Mouse (Mus musculus) cortical plate, adult 2 months (tissue): ENCODE measurements around the gene Rplp1. TPM values are rescaled to one million over a fixed set of nuclear protein-coding genes. Genes with fewer than 3 reads are reported as not detected.

ENCODE experiments used
- H3K27ac ChIP-seq: fragments of 200-500 bp; 2 replicates; pipeline ENCODE4 v1.5.1; 2012; ENCODE audit warnings: low read length, control low read depth, inconsistent platforms; ENCODE audit not compliant: insufficient read depth
- H3K4me1 ChIP-seq: fragments of 200-500 bp; 2 replicates; pipeline ENCODE4 v1.6.1; 2011; ENCODE audit warnings: low read length; ENCODE audit not compliant: control insufficient read depth, insufficient read depth
- H3K4me3 ChIP-seq: fragments of 200-500 bp; 2 replicates; pipeline ENCODE4 v1.5.1; 2011; ENCODE audit warnings: mild to moderate bottlenecking, low read length, control low read depth; ENCODE audit not compliant: insufficient read depth
- CTCF ChIP-seq: fragments of 200-500 bp; IDR thresholded peaks from 2 replicates; pipeline ENCODE4 v1.5.1; 2011; ENCODE audit warnings: mild to moderate bottlenecking, control low read depth, low read length; ENCODE audit not compliant: insufficient read depth; ENCODE audit errors: extremely low read depth
- POLR2A ChIP-seq: fragments of 200-500 bp; IDR thresholded peaks from 2 replicates; pipeline ENCODE4 v1.6.1; 2011; ENCODE audit warnings: mild to moderate bottlenecking, low read length, control low read depth; ENCODE audit not compliant: insufficient read depth; ENCODE audit errors: extremely low read depth
- polyA plus RNA-seq: library from polyadenylated mRNA; depleted of rRNA; stranded (reverse); fragments of >200 nt; gene quantifications from 2 replicates; pipeline ENCODE4 v1.2.3, GENCODE M21; 2012

Rplp1 gene
- polyA plus RNA-seq, 1 experiment: 3,959 TPM

GRCm38 (mm10) chr9:61915393-61916005, 1.2 kb upstream of the Rplp1 start:
- no peak for TF ChIP-seq POLR2A
- no peak for TF ChIP-seq CTCF
- Histone ChIP-seq H3K4me1 (no peaks in the 10 kb centered on the region; the same call in 1 of the 2 replicates), H3K27ac (no peak overlapping the region), H3K4me3 (no peak overlapping the region; the same call in 1 of the 2 replicates)

GRCm38 (mm10) chr9:61914917-61915300, 567 bp upstream of the Rplp1 start:
- Histone ChIP-seq H3K4me3 (peak overlapping the region; percentile 50), H3K27ac (peak overlapping the region; percentile 11), H3K4me1 (no peaks in the 10 kb centered on the region; the same call in 1 of the 2 replicates)
- no peak for TF ChIP-seq CTCF
- no peak for TF ChIP-seq POLR2A

GRCm38 (mm10) chr9:61911300-61912128, 2.8 kb downstream of the Rplp1 start:
- no peak for TF ChIP-seq POLR2A
- H3K4me3 ChIP-seq: no peak overlapping the region

GRCm38 (mm10) chr9:61910526-61911256, 3.7 kb downstream of the Rplp1 start:
- Histone ChIP-seq H3K4me3 (no peak overlapping the region), H3K4me1 (no peaks in the 10 kb centered on the region; the same call in 1 of the 2 replicates), H3K27ac (no peak overlapping the region)
- TF ChIP-seq CTCF (no peak), POLR2A (no peak)

More at GRCm38 (mm10) chr9:61911300-61912128, 2.8 kb downstream of the Rplp1 start:
- no peaks in the 10 kb centered on the region; the same call in 1 of the 2 replicates for H3K4me1 ChIP-seq
- no peak overlapping the region for H3K27ac ChIP-seq

- no peak overlapping the region for H3K4me3 ChIP-seq
- no peaks in the 10 kb centered on the region; the same call in 1 of the 2 replicates for H3K4me1 ChIP-seq
- TF ChIP-seq POLR2A (no peak), CTCF (no peak)
- no peak overlapping the region for H3K27ac ChIP-seq
Measured at GRCm38 (mm10) chr9:61909633-61910032, 4.7 kb downstream of the Rplp1 start.

- Histone ChIP-seq H3K27ac (no peak overlapping the region), H3K4me3 (no peak overlapping the region), H3K4me1 (no peaks in the 10 kb centered on the region; the same call in 1 of the 2 replicates)
- TF ChIP-seq POLR2A (no peak), CTCF (no peak)
Measured at GRCm38 (mm10) chr9:61908832-61909407, 5.4 kb downstream of the Rplp1 start.

GRCm38 (mm10) chr9:61908341-61908740, 6.0 kb downstream of the Rplp1 start:
- TF ChIP-seq POLR2A: no peak
- no peak for TF ChIP-seq CTCF
- Histone ChIP-seq H3K4me1 (no peaks in the 10 kb centered on the region), H3K27ac (no peak overlapping the region), H3K4me3 (no peak overlapping the region)

GRCm38 (mm10) chr9:61907621-61908295, 6.6 kb downstream of the Rplp1 start:
- TF ChIP-seq CTCF (no peak), POLR2A (no peak)
- no peak overlapping the region for H3K4me3 ChIP-seq
- H3K4me1 ChIP-seq: 0 out of 2 replicates have a peak, but pooled peaks cover 1% of the 10 kb centered on the region
- no peak overlapping the region for H3K27ac ChIP-seq
